Mouse (Mus musculus) kidney, embryonic 16.5 days (tissue): ENCODE measurements around the gene Lifr. TPM values are rescaled to one million over a fixed set of nuclear protein-coding genes. Genes with fewer than 3 reads are reported as not detected.

ENCODE experiments used
- ATAC-seq: fragments of 200-750 bp; cut with Nextera tagmentation; 2 replicates; pipeline ENCODE4 v1.8.0; 2017; ENCODE audit warnings: moderate TSS enrichment; ENCODE audit not compliant: low FRiP score, low TSS enrichment
- H3K27ac ChIP-seq: fragments of 300-500 bp; sonication (generic); 2 replicates; pipeline ENCODE4 v1.5.1; 2014; ENCODE audit warnings: low read length
- H3K27me3 ChIP-seq: fragments of 300-500 bp; sonication (generic); 2 replicates; pipeline ENCODE4 v1.6.1; 2014; ENCODE audit warnings: low read length, control low read depth, mixed read lengths; ENCODE audit not compliant: insufficient read depth
- H3K36me3 ChIP-seq: fragments of 300-500 bp; sonication (generic); 2 replicates; pipeline ENCODE4 v1.6.1; 2014; ENCODE audit warnings: low read length, control low read depth, mixed read lengths; ENCODE audit not compliant: insufficient read depth
- H3K4me1 ChIP-seq: fragments of 300-500 bp; sonication (generic); 2 replicates; pipeline ENCODE4 v1.6.1; 2014; ENCODE audit warnings: low read length, control low read depth, mixed read lengths; ENCODE audit not compliant: insufficient read depth
- H3K4me2 ChIP-seq: fragments of 300-500 bp; sonication (generic); replicated peaks from 2 replicates; pipeline ENCODE4 v1.6.1; 2014; ENCODE audit warnings: low read depth, low read length
- H3K4me3 ChIP-seq: fragments of 300-500 bp; sonication (generic); 2 replicates; pipeline ENCODE4 v1.5.1; 2014; ENCODE audit warnings: mild to moderate bottlenecking, low read length
- H3K9ac ChIP-seq: fragments of 300-500 bp; sonication (generic); replicated peaks from 2 replicates; pipeline ENCODE4 v1.6.1; 2014; ENCODE audit warnings: low read length
- H3K9me3 ChIP-seq: fragments of 300-500 bp; sonication (generic); 2 replicates; pipeline ENCODE4 v1.6.1; 2016; ENCODE audit warnings: low read length, control low read depth
- WGBS: fragments of 180-500 bp; shearing (Covaris S2); extraction: QIAGEN DNeasy Blood & Tissue Kit; methylation state at CpG from one replicate; pipeline ENCODE4 v1.1.7; 2014; 5-methylcytosine and 5-hydroxymethylcytosine counted together
- polyA plus RNA-seq: library from polyadenylated mRNA; unstranded; fragments of >200 nt; fragmentation: Nextera tagmentation; extraction: Ambion mirVana; gene quantifications from 2 replicates; pipeline ENCODE4 v1.2.1, GENCODE M21; 2015

The Lifr gene
- polyA plus RNA-seq, 1 experiment from 2014 or later: 23.7 TPM

DNA sequence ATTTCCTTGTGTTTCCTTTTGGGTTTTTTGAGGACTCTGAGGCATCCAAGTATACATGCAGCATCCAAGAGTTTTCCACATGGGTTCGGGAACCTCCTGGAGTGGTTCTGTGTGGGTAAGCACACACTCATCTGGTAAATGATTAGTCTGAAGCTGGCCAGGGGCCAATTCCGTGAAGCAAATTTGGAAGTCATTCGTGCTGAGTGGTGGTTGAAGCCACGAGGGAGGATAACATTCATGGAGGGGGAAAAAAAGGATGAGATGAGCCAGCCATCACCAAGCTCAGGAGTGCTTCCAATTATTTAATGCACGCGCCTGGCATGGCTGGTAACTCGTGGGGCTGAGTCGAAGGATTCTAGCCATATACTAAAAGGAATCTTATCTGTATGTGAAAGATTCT lies 56.1 kb downstream of the Lifr start:
- Histone ChIP-seq H3K9me3 (no peaks in the 10 kb centered on the region), H3K27ac (no peak overlapping the region), H3K36me3 (no peaks in the 10 kb centered on the region), H3K4me1 (peaks cover 30% of the 10 kb centered on the region), H3K4me2 (no peak overlapping the region), H3K4me3 (no peak overlapping the region), H3K9ac (no peak overlapping the region), H3K27me3 (no peaks in the 10 kb centered on the region)
- WGBS: 48% methylated on average over 8 of the region's 8 CpGs
- peak; percentile 54; the same call in 1 of the 2 replicates for ATAC-seq

DNA sequence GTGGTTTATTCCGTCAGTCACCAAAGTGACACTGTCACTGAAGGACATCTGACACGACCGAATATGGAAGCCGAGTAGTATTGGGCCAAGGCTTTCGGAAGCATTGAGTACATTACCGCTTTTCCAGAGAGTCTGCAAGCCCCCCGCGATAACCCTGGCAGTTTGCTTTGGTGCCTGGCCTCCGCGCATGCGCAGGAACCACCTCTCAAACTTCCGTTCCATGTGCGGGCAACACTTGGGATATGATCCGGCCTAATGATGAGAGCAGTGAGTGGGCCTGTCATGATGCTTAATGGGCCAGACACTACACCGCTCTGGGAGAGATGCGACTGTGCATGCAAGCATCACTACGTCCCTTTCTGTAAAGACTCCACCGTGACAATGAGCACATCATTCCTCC lies 59.4 kb downstream of the Lifr start:
- Histone ChIP-seq H3K4me1 (peaks cover 33% of the 10 kb centered on the region), H3K36me3 (no peaks in the 10 kb centered on the region), H3K9ac (no peak overlapping the region), H3K4me2 (no peak overlapping the region), H3K4me3 (no peak overlapping the region), H3K9me3 (no peaks in the 10 kb centered on the region), H3K27ac (no peak overlapping the region), H3K27me3 (no peaks in the 10 kb centered on the region)
- no peak for ATAC-seq
- 85% methylated on average over 18 of the region's 18 CpGs for WGBS

DNA sequence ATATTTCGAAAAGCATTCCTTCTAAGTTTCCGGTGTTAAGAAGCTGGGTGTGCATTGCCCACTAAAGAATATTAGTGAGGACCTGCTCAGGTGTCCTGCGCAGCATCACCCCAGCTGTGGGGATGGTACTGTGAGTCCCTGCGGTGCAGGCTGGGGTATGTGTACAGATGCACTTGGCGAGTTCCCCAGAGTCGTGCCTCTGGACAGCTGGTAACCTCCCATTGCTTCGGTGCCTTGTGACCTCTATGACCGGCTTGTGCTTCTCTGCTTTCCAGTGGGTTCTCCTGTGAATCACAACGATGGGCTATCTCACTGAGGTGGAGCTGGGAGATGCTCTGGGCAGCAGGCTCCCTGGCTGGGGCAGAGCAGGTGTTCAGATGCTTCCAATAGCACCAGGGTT lies 60.2 kb downstream of the Lifr start:
- H3K27ac ChIP-seq: no peak overlapping the region
- H3K9ac ChIP-seq: no peak overlapping the region
- H3K36me3 ChIP-seq: peaks cover 3% of the 10 kb centered on the region; the same call in 1 of the 2 replicates
- ATAC-seq: no peak
- H3K4me3 ChIP-seq: no peak overlapping the region
- 78% methylated on average over 9 of the region's 9 CpGs for WGBS
- H3K4me2 ChIP-seq: no peak overlapping the region
- H3K4me1 ChIP-seq: peaks cover 30% of the 10 kb centered on the region
- no peaks in the 10 kb centered on the region for H3K9me3 ChIP-seq
- H3K27me3 ChIP-seq: no peaks in the 10 kb centered on the region

DNA sequence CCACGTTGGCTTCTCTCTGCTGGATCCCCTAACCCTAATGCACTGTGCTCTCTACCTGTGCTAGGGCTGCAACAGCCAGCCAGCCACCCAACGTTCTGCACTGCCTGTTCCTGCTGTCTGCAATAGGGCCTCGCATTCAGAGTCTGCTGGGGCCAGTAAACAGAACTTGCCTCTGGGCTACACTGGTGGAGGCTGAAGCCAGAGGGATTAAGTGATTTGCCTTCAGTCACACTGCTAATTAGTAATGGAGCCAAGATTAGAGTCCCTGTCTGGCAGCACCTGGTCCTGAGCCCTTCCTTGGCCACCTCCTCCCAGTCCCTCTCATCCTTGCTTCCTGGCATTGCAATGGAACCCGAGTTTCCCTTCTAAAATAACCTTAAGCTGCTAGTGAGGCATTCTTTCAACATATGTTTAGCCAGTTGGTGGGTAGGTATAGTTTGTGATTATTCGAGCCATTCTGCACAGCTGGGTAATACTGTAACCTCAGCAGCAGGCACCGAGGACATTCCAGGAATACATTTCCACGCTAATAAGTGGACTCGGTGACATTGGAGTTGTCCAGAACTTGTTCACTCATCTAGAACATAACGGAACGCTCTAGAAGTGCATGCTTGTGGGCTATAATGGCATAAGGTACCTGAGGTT lies 61.8 kb downstream of the Lifr start:
- WGBS: 65% methylated on average over 10 of the region's 10 CpGs
- Histone ChIP-seq H3K9me3 (no peaks in the 10 kb centered on the region), H3K27me3 (no peaks in the 10 kb centered on the region), H3K4me1 (peaks cover 17% of the 10 kb centered on the region), H3K4me3 (no peak overlapping the region), H3K9ac (no peak overlapping the region), H3K4me2 (no peak overlapping the region), H3K27ac (no peak overlapping the region), H3K36me3 (peaks cover 5% of the 10 kb centered on the region)
- no peak for ATAC-seq

DNA sequence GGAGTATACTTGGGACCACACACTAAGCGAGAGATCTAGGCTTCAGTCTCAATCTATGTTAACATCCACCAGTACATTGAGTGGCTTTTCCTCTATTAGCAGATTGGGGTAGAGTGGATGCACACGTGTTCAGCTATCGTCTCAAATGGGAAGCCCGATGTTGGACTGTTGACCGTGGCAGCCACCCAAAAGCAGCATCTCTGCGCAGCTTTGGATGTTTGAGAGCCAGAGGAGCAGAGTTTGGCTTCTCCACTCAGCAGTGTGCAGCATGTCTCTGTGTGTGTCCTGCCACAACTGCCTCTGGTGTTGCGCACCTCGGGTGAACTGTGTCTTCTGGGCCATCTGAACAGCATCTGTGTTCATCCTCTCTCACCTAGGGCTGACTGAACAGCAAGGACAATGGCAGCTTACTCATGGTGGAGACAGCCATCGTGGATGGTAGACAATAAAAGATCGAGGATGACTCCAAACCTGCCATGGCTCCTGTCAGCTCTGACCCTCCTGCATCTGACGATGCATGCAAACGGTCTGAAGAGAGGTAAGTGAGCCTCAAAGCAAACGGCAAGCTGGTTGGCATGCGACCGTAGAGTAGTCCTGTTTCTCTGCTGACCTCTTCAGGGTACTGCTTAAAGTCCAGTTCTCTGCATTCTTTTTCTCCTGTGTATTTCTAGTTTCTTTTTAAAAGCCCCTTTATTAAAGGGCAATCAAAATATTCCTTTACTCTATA lies 63.8 kb downstream of the Lifr start:
- H3K27me3 ChIP-seq: no peaks in the 10 kb centered on the region
- H3K4me2 ChIP-seq: no peak overlapping the region
- H3K4me1 ChIP-seq: peaks cover 17% of the 10 kb centered on the region
- peak; percentile 37; the same call in 1 of the 2 replicates for ATAC-seq
- H3K36me3 ChIP-seq: peaks cover 13% of the 10 kb centered on the region
- no peaks in the 10 kb centered on the region for H3K9me3 ChIP-seq
- H3K4me3 ChIP-seq: no peak overlapping the region
- H3K27ac ChIP-seq: peak overlapping the region; percentile 77
- H3K9ac ChIP-seq: no peak overlapping the region
- 74% methylated on average over 15 of the region's 15 CpGs for WGBS

DNA sequence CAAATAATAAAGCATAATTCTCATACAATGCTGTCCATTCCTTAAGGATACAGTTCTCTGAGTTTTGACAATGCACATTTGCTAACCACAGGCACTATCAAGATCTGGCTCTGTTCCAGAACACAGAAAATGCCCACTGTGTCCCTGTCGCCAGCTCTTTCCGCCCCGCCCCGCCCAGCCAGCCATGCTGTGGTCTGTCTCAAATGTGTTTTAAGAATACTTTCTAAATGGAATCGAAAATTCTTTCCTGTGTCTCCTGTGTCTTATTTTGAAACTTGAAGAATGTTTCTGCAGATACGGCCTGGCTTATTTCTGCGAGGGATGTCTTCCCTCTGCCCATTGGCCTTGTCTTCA lies 64.3 kb downstream of the Lifr start:
- no peak overlapping the region for H3K9ac ChIP-seq
- peak overlapping the region; percentile 66 for H3K27ac ChIP-seq
- ATAC-seq: 0 out of 2 replicates have a peak, but pooled peaks have one; percentile 29
- H3K27me3 ChIP-seq: no peaks in the 10 kb centered on the region
- WGBS: 68% methylated on average over 7 of the region's 7 CpGs
- H3K4me3 ChIP-seq: no peak overlapping the region
- H3K9me3 ChIP-seq: no peaks in the 10 kb centered on the region
- H3K4me1 ChIP-seq: peaks cover 17% of the 10 kb centered on the region
- H3K4me2 ChIP-seq: 0 out of 2 replicates have a peak overlapping the region, but pooled peaks have one; percentile 2
- peaks cover 19% of the 10 kb centered on the region for H3K36me3 ChIP-seq

DNA sequence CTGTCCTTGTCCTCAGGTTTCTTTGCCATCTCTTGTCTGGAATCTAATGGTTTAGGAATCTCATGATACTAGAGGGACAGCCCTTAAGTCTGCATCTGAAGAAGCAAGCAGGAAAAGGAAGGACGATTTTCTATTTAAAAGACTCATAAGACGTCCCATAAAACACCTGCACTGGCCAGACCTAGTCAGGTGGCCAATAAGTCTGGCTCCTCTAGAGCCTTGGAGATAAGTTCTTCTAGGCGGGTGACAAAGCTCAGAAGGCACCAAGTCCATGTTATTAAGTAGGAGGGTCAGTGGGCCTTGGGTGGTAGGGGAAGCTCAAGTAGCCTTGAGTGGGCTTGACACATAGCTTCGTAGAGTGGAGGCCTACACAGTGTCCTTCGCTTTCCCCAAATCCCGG lies 67.2 kb downstream of the Lifr start:
- H3K9ac ChIP-seq: no peak overlapping the region
- WGBS: 86% methylated on average over 6 of the region's 6 CpGs
- no peaks in the 10 kb centered on the region for H3K9me3 ChIP-seq
- peaks cover 19% of the 10 kb centered on the region for H3K4me1 ChIP-seq
- no peak overlapping the region for H3K4me2 ChIP-seq
- H3K27me3 ChIP-seq: no peaks in the 10 kb centered on the region
- ATAC-seq: no peak
- H3K36me3 ChIP-seq: peaks cover 29% of the 10 kb centered on the region
- H3K4me3 ChIP-seq: no peak overlapping the region
- no peak overlapping the region for H3K27ac ChIP-seq

DNA sequence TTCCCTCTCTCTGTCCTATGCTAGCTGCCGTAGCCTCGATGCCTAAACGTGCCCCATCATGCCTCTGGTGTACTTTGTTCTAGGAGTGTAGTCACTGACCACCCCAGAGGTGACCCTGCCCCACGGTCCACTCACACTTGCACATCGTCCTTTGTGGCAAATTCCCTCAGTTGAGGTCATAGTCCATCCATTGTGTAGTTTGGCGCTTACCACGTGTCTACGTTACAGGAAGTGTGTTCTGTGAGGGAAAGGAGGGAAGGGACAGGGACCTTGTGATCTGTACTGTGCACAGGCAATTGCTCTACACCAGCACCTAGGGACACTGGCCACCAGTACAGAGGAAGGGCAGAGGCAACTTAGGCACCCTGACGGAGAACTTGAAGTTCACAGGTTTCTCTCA lies 69.5 kb downstream of the Lifr start:
- WGBS: 85% methylated on average over 9 of the region's 9 CpGs
- no peak overlapping the region for H3K4me2 ChIP-seq
- ATAC-seq: peak; percentile 39; the same call in 1 of the 2 replicates
- peaks cover 32% of the 10 kb centered on the region for H3K36me3 ChIP-seq
- H3K4me1 ChIP-seq: peaks cover 13% of the 10 kb centered on the region
- no peak overlapping the region for H3K27ac ChIP-seq
- H3K27me3 ChIP-seq: no peaks in the 10 kb centered on the region
- no peaks in the 10 kb centered on the region for H3K9me3 ChIP-seq
- no peak overlapping the region for H3K9ac ChIP-seq
- H3K4me3 ChIP-seq: no peak overlapping the region

DNA sequence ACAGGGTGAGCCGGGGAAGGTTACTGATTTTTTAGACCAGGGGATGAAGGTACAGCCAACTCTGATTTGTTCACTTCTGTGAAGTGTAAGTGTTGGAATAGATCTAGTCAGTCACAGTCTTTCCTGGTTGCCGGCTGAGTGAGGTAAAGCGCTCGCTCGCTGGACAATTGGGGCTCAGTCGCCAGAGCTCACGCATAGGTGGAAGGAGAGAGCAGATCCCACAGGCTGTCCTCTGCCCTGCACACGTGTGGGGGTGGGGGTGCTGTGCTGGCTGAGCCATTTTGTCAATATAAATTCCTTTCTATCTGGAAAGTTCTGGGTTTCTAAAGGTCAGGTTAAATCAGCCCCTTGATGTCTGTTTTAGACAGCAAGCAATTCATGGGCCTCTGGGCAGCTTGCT lies 69.9 kb downstream of the Lifr start:
- no peak overlapping the region for H3K4me3 ChIP-seq
- H3K4me2 ChIP-seq: no peak overlapping the region
- no peak overlapping the region for H3K27ac ChIP-seq
- no peaks in the 10 kb centered on the region for H3K27me3 ChIP-seq
- no peaks in the 10 kb centered on the region for H3K9me3 ChIP-seq
- 80% methylated on average over 8 of the region's 8 CpGs for WGBS
- no peak overlapping the region for H3K9ac ChIP-seq
- no peak for ATAC-seq
- peaks cover 10% of the 10 kb centered on the region for H3K4me1 ChIP-seq
- H3K36me3 ChIP-seq: peaks cover 34% of the 10 kb centered on the region

DNA sequence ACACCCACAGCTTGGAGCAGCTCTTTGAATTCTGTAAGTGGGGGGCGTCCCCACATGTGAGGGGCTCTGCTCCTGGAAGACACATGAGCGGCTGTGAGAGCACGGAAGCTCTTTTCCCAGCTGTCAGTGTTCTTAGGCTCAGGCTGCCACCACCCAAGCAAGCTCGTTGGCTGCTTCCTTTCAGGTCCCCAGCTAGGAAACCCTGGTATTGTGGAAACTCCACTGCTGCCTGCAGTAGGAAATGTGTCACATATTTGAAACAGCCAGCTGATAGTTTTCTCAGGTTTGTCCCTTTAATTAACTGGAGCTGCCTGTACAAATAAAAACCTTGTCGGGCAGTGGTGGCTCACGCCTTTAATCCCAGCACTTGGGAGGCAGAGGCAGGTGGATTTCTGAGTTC lies 73.4 kb downstream of the Lifr start:
- no peak for ATAC-seq
- H3K9me3 ChIP-seq: no peaks in the 10 kb centered on the region
- peaks cover 29% of the 10 kb centered on the region for H3K36me3 ChIP-seq
- no peak overlapping the region for H3K9ac ChIP-seq
- no peak overlapping the region for H3K4me2 ChIP-seq
- no peak overlapping the region for H3K27ac ChIP-seq
- H3K4me3 ChIP-seq: no peak overlapping the region
- peaks cover 14% of the 10 kb centered on the region for H3K4me1 ChIP-seq
- no peaks in the 10 kb centered on the region for H3K27me3 ChIP-seq
- 69% methylated on average over 6 of the region's 6 CpGs for WGBS
